Mouse (Mus musculus) hindbrain, embryonic 14.5 days (tissue): ENCODE measurements at regions not wholly inside any gene's neighbourhood (a gene's known extent, or its start where the extent isn't known, plus 50 kb on each side); places are given as distances from the start of the nearest gene placed in this dataset.

Experiments
- ATAC-seq: fragments of 200-750 bp; cut with Nextera tagmentation; 2 replicates; pipeline ENCODE4 v1.8.0; 2017; ENCODE audit warnings: moderate number of reproducible peaks, mild to moderate bottlenecking, moderate TSS enrichment, moderate library complexity; ENCODE audit not compliant: low FRiP score
- DNase-seq: peaks from one replicate; pipeline ENCODE4 v3.0.0-alpha.2; 2015; ENCODE audit warnings: low spot score
- H3K27ac ChIP-seq: fragments of 300-500 bp; sonication (generic); 2 replicates; pipeline ENCODE4 v1.5.1; 2014; ENCODE audit warnings: mild to moderate bottlenecking, moderate library complexity
- H3K27me3 ChIP-seq: fragments of 300-500 bp; sonication (generic); 2 replicates; pipeline ENCODE4 v1.6.1; 2014; ENCODE audit warnings: mild to moderate bottlenecking, low read length, mixed read lengths; ENCODE audit not compliant: control insufficient read depth, insufficient read depth
- H3K36me3 ChIP-seq: fragments of 300-500 bp; sonication (generic); replicated peaks from 2 replicates; pipeline ENCODE4 v1.6.1; 2014; ENCODE audit not compliant: control insufficient read depth, insufficient read depth
- H3K4me1 ChIP-seq: fragments of 300-500 bp; sonication (generic); replicated peaks from 2 replicates; pipeline ENCODE4 v1.6.1; 2014; ENCODE audit warnings: antibody characterized with exemption, low read length, mixed read lengths; ENCODE audit not compliant: control insufficient read depth, insufficient read depth
- H3K4me2 ChIP-seq: fragments of 300-500 bp; sonication (generic); replicated peaks from 2 replicates; pipeline ENCODE4 v1.6.1; 2014; ENCODE audit warnings: mild to moderate bottlenecking, moderate library complexity
- H3K4me3 ChIP-seq: fragments of 300-500 bp; sonication (generic); replicated peaks from 2 replicates; pipeline ENCODE4 v1.5.1; 2014; ENCODE audit warnings: mild to moderate bottlenecking, low read length
- H3K9ac ChIP-seq: fragments of 300-500 bp; sonication (generic); 2 replicates; pipeline ENCODE4 v1.6.1; 2014
- H3K9me3 ChIP-seq: fragments of 300-500 bp; sonication (generic); 2 replicates; pipeline ENCODE4 v1.6.1; 2016; ENCODE audit warnings: low read length; ENCODE audit not compliant: control insufficient read depth
- WGBS: fragments of 180-500 bp; shearing (Covaris S2); extraction: QIAGEN DNeasy Blood & Tissue Kit; methylation state at CpG from one replicate; pipeline ENCODE4 v1.1.7; 2014; 5-methylcytosine and 5-hydroxymethylcytosine counted together

DNA sequence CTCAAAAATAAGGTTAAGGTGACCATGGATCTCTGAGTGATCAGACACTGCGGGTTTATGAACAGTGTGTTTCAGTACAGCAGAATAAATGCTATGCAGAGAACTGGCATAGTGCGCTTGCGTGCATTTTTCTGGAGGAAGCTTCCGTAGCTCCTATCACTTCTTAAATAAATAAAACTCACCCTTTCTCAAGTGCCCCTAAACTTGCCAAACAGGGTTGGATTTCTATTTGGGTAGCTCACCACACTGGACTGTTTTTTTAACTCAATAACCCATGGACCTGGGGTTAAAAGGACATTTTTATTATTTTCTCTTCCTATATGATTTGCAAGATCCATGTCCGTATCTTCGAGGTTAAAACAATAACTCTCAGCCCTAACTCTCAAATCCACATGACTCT lies 182.8 kb downstream of the Il20rb start:
- Histone ChIP-seq H3K4me2 (no peak overlapping the region), H3K9me3 (no peaks in the 10 kb centered on the region), H3K36me3 (no peaks in the 10 kb centered on the region), H3K27ac (no peak overlapping the region), H3K27me3 (no peaks in the 10 kb centered on the region), H3K4me3 (no peak overlapping the region), H3K4me1 (0 out of 2 replicates have a peak, but pooled peaks cover 5% of the 10 kb centered on the region), H3K9ac (no peak overlapping the region)
- ATAC-seq (no peak), DNase-seq (no peak)
- 89% methylated on average over 6 of the region's 6 CpGs for WGBS

DNA sequence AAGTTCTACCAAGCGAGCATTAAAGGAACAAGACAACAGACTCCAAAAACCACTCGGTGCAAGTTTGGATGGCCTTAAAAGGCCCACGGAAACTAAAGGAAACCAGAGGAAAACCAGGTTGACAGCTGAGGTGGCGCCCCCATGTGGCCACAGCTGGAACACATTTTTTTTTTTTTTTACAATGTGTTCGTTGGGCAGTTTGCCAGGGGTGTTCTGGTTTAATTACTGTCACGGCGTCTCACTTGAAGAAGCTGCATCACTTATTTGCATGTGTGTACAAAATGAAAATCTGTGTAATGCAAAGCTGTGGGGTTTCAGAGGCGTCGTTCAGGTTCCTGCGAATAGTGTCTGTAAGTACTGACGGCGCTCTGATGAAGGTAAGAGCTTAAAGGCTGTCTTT lies 185.0 kb downstream of the Il20rb start:
- Histone ChIP-seq H3K36me3 (no peaks in the 10 kb centered on the region), H3K9ac (no peak overlapping the region), H3K4me1 (no peaks in the 10 kb centered on the region), H3K4me3 (no peak overlapping the region), H3K27ac (no peak overlapping the region), H3K4me2 (no peak overlapping the region), H3K9me3 (no peaks in the 10 kb centered on the region), H3K27me3 (no peaks in the 10 kb centered on the region)
- DNase-seq (peak; percentile 73), ATAC-seq (no peak)
- WGBS = 34% methylated on average over 12 of the region's 12 CpGs

DNA sequence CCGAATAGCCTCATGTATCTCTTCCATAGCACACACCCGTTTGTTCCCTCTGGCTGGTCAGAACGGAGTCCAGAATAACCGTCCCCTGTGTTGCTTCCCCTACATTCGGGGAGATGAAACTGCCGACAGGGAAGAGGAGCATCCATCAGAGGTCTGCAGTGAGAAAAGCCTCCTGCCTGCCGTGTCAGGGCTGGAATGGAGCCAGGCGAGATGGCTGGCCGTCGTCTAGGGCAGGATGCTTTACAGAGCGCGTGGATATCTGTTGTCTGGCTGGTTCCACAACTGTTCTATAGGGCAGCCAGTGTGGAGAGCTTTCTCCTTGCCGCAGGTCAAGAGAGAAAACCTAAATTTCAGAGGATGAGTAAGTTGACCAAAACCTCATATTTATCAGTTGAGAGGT lies 209.2 kb downstream of the Il20rb start:
- Histone ChIP-seq H3K4me1 (peaks cover 10% of the 10 kb centered on the region), H3K9ac (no peak overlapping the region), H3K27me3 (no peaks in the 10 kb centered on the region), H3K27ac (no peak overlapping the region), H3K4me2 (no peak overlapping the region), H3K36me3 (no peaks in the 10 kb centered on the region), H3K9me3 (no peaks in the 10 kb centered on the region), H3K4me3 (no peak overlapping the region)
- 58% methylated on average over 13 of the region's 13 CpGs for WGBS
- DNase-seq = no peak
- no peak for ATAC-seq

DNA sequence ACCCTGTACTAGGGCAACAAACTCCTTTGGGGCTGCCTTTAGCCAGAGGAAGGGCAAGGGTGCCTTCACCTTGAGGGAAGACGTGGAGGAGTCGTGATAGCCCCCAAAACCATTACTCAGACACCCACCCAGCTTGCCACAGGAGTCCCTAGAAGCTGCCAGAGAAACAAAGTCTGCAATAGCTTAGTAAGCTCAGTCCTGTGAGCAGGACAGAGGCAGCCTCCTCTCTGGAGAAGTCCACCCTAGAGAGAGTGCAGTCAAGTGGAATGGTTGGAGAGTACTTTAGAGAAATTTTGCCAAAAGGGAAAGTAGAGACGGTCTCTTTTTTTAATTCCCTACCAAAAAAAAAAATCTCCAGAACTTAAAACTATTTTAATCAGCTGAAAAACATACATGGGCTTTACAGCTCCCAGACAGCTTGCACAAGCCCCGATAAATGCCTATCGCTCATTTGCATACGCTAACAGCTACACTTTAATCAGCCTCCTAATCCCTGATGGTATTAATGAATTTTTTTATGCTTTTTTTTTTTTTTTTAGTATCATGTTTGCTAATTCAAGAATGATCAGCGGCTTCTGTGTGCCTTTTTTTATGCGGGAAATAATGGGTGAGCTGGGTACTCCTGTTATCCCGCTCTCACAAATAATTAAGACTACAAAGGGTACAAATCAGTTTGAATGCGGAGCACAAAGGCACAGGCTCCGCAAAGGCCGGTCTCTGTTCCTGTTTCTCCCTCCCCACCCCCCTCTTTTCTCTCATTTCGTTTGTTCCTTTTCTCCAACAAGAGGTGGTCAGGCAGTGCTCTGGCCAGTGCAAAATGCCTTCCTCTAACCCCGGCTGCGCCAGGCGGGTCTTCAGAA lies 219.8 kb downstream of the Il20rb start:
- H3K27ac ChIP-seq = no peak overlapping the region
- peak; percentile 28 for DNase-seq
- 12% methylated on average over 16 of the region's 16 CpGs for WGBS

DNA sequence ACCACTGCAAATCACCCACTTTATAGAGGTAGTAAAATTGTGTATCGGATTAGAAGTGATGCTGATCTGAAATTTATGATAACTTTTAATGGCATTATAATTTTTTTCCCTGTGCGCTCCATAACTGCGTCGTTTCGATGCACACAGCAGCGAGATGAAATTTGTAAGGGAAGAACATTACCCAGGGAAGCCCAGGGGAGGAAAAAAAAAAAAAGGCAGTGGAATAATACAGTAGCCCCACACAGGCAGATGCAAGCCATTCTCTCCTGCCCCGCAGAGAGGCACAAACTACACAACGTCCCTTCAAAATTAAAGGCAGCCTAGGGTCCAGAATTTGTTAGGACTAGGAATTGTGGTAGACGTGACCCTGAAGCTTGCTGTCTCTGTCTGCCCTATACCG lies 234.2 kb downstream of the Il20rb start:
- H3K4me1 ChIP-seq = no peaks in the 10 kb centered on the region
- no peak overlapping the region for H3K4me2 ChIP-seq
- DNase-seq (no peak), ATAC-seq (no peak)
- no peaks in the 10 kb centered on the region for H3K36me3 ChIP-seq
- H3K27ac ChIP-seq = no peak overlapping the region
- H3K27me3 ChIP-seq = no peaks in the 10 kb centered on the region
- H3K9ac ChIP-seq = no peak overlapping the region
- no peak overlapping the region for H3K4me3 ChIP-seq
- WGBS = 65% methylated on average over 10 of the region's 10 CpGs
- H3K9me3 ChIP-seq = no peaks in the 10 kb centered on the region

More for the DNA sequence above, 219.8 kb downstream of the Il20rb start:
- no peak overlapping the region for H3K4me3 ChIP-seq
- H3K27me3 ChIP-seq = peaks cover 20% of the 10 kb centered on the region; the same call in 1 of the 2 replicates
- no peak overlapping the region for H3K9ac ChIP-seq
- peak overlapping the region; percentile 40 for H3K4me2 ChIP-seq
- H3K4me1 ChIP-seq = peaks cover 20% of the 10 kb centered on the region
- no peaks in the 10 kb centered on the region for H3K9me3 ChIP-seq
- H3K36me3 ChIP-seq = no peaks in the 10 kb centered on the region
- ATAC-seq = no peak
